Mouse (Mus musculus): ENCODE results near the gene L3mbtl1.

DNA sequence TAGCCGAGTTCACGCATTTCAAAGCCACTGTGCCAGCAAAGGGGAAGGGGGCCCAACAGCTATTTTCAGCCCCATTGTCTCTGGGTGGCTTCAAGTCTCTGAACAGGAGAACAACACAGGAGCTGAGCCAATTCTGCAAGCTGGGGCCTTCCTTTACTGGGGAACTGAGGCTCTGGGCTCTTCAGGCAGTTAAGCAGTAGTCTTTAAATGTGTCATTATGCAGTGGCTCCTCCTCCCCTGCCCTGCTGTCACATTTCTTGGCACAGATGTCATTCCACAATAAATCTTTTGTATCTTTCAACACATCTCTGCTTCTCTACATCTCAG lies 42.7 kb upstream of the L3mbtl1 start:
- TF ChIP-seq CTCF (IDR thresholded peaks at IDR 0.05; ENCODE audit: borderline replicate concordance, extremely low read depth, insufficient read depth, insufficient read length) (no peak), POLR2A (IDR thresholded peaks at IDR 0.05; ENCODE audit: borderline replicate concordance, extremely low read depth, insufficient read depth, insufficient read length, poor library complexity, severe bottlenecking) (no peak)
